Mouse (Mus musculus) brain, embryonic 18.5 days (tissue): ENCODE results near the gene Igf2bp3.
"Not testable (repeated sequence)": the region's sequence is repeated elsewhere in the genome, so short reads cannot be mapped to it uniquely, and the experiment has no call there.

ENCODE experiments used
- DNase-seq: peaks from one replicate; pipeline ENCODE4 v3.0.0-alpha.2; 2012; ENCODE audit warnings: low read depth, low spot score

The Igf2bp3 gene

GRCm38 (mm10) chr6:49214928-49215747, at the start of gene Igf2bp3:
TSS of gene Igf2bp3 (minus strand) at chr6:49214957.
- no peak for DNase-seq

- DNase-seq: not testable (repeated sequence)
These were observed 49.7 kb upstream of the Igf2bp3 start for GRCm38 (mm10) chr6:49264446-49264845.

DNA sequence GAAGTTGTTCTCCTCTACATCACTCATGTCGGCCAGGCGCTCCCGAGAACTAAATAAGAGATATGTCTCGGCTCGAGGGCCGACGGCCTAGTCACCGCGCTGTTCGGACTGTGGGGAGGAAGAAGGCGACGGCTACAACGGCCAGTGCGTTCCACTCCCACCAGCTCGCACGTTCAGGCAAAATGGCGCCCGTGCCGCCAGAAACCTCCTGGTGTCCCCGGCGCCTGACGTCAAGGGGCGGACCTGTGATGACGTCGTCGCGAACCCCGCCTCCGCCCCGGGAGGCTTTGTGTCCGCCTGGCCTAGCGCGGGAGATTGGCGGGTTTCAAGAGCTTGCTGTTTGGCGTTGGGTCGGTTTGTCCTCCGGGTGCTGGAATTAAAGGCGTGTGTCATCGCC, 49.1 kb upstream of the Igf2bp3 start, which contains the start of gene Tra2a:
Gene Tra2a (minus strand): TSS at position 187 of the 397 bp plus-strand sequence.
- peak; percentile 88 for DNase-seq

DNA sequence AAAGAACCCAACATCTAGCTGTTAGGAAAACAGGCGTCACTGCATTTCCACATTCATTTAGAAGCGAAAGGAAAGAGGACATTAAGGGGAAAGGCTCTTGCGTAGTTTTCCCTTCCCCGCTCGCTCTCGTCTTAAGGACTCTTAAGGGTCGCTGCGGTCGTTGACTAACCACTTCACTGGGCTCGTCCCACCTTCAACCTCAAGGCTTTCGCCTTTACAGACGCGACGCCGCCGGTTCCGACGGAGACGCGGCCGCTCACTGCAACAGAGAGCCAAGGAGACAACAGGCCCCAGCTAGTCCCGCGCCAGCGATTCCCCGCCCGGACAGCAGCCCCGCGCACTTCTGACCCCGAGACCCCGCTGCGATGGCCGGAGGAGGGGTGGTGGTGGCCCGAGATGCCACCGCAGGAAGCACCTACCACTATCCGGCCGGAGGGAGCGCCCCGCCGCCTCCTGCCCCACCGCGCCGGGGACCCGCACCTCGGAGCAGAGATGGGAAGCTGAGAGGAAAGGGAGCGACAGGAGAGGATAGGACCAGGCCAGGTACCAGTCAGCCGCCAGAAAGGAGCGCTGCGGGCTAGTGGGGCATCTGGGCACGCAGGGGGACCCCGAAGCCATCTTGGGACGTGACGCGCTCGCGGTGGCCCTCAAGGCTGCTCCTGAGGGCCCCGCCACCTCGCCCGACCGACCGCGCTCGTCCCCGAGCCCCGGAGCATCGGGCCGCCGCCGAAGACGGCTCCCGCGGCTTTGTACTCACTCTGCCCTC, 48.5 kb upstream of the Igf2bp3 start:
- no peak for DNase-seq

DNA sequence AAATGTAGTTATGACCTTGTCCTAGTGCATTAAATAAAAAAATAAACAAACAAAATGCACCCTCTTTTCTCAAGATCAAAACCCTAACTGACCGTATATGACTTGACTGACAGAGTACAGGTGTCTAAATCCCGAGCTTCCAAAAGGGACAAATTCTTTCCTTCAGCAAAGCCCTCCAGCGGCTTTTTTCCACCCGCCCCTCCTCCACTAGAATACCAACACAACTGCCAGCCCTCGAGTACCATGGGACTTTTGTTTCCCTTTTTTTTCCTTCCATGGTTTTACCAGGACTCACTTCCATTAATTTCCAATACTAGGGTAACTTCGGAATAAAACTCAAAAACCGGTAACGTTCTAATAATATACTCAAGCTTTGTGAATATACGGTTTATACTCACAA, 47.7 kb upstream of the Igf2bp3 start:
- DNase-seq: no peak

DNA sequence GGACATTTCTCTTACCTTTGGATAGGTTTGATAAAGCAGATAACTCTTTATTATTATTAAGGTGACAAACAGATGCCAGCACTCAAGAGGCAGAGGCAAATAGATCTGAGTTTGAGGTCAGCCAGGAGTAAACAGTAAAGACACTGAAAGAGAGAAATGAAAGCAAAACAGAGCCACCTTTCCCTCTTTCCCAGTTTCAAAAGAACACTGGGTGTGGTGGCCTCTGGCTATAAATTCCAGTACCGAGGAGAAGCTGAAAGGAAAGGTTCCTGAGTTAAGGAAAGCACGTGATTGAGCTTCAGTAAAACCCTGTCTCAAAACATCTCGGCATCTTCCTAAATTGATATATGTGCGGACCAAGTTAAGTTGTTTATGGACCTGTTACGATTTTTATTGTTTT, 45.0 kb upstream of the Igf2bp3 start:
- DNase-seq: no peak

- no peak for DNase-seq
These were observed 43.1 kb upstream of the Igf2bp3 start for GRCm38 (mm10) chr6:49257880-49258279.

GRCm38 (mm10) chr6:49252207-49252606, 37.5 kb upstream of the Igf2bp3 start:
- DNase-seq: no peak

- DNase-seq: no peak
These were observed 36.4 kb upstream of the Igf2bp3 start for GRCm38 (mm10) chr6:49251199-49251598.

GRCm38 (mm10) chr6:49247246-49247645, 32.5 kb upstream of the Igf2bp3 start:
- no peak for DNase-seq

GRCm38 (mm10) chr6:49242331-49242730, 27.6 kb upstream of the Igf2bp3 start:
- DNase-seq: no peak

DNA sequence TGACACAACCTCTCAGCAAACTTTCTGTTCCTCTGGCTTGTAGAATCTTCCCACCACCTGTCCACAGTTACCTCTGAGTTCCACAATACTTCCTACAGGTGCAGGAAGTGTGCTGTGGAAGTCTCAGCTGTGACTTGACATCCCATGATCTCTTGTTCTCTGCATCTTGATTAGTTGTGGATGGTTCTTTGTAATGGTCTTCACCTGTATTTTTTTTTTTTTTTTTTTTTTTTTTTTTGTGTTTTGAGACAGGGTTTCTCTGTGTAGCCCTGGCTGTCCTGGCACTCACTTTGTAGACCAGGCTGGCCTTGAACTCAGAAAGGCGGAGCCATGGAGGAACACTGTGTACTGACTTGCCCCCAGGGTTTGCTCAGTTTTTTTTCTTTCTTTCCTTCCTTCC, 26.8 kb upstream of the Igf2bp3 start:
- no peak for DNase-seq

DNA sequence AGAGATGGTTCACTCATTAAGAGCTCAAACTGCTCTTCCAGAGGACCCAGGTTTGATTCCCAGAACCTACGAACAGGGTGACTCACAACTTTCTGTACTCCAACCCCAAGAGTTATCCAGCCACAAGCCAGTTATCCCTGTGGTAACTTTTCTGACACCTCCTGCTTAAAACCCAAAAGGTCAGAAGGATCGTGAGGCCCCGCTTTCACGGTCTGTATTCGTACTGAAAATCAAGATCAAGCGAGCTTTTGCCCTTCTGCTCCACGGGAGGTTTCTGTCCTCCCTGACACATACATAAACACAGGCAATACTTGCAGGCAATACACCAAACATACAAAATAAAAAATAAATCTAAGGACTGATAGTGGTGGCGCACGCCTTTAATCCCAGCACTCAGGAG, 21.6 kb upstream of the Igf2bp3 start:
- no peak for DNase-seq

- DNase-seq: no peak
These were observed 18.6 kb upstream of the Igf2bp3 start for GRCm38 (mm10) chr6:49233356-49233755.

DNA sequence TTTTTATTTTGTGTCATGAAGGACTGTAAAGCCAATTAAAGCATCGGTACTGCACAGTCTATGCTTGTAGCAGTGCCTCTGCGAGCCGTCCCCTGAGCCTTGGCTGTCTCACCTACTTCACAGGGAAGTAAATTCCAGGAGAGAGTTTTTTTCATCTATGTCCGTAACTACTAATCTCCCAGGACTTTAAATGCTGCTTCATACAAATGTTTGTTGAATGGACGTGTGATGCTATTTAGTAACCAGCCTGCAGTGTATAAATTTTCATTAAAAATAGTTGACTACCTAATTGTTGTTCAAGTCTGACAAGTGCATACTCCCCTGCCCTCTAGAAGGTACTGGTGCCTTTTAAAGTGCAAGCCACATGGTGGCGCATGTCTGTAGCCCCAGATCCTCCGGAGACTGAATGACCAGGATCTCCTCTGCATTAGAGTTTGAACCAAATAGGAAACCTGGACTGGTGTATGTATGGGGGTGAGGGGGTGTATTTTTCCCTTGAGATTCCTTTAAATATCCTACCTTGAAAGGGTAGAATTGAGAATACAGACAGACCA, 13.4 kb upstream of the Igf2bp3 start:
- no peak for DNase-seq

DNA sequence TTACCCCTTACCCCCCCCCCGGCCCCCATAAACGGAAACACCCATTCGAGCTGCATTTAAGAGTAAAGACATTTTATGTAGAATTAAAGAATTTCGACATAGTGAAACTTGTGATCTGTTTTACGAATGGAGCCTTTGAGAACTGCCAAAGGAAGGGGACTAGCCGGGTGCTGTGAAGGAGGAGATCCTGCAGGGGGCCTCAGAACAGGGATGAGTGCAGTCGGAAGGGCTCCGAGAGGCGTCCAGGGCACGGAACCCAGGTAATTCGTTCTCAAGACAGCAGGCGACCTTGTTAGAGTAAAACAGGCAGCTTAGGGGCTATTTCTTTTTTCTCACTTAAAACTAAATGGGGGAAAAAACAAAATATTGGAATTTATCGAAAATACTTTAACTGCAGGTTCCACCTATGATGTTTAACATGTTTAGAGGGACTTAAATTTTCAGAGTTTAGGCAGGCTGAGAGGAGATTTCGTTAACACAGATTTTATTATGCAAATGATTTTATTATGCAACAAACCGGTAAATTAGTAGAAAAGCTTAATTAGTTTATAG, 12.5 kb upstream of the Igf2bp3 start:
- DNase-seq: no peak

DNA sequence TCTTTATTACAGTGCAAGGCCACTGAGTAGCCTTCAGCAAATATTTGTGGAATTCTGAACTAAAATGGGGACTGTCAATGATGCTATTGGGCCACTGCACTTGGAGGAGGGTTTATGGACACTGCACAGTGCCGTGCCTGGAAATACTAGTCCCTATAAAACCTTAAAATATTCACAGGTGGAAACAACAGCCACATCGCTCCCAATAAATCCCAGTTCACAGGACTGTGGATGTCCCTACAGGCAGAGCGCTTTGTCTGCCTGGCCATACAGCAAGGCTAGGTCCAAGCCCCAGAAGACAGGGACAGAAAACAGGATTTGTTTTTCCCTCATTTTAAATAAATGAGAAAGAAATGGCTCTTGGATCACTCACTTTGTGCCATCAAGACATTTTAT, 11.0 kb upstream of the Igf2bp3 start:
- DNase-seq: no peak

GRCm38 (mm10) chr6:49224923-49225727, 10.4 kb upstream of the Igf2bp3 start:
- no peak for DNase-seq

GRCm38 (mm10) chr6:49221906-49222305, 7.1 kb upstream of the Igf2bp3 start:
- no peak for DNase-seq

DNA sequence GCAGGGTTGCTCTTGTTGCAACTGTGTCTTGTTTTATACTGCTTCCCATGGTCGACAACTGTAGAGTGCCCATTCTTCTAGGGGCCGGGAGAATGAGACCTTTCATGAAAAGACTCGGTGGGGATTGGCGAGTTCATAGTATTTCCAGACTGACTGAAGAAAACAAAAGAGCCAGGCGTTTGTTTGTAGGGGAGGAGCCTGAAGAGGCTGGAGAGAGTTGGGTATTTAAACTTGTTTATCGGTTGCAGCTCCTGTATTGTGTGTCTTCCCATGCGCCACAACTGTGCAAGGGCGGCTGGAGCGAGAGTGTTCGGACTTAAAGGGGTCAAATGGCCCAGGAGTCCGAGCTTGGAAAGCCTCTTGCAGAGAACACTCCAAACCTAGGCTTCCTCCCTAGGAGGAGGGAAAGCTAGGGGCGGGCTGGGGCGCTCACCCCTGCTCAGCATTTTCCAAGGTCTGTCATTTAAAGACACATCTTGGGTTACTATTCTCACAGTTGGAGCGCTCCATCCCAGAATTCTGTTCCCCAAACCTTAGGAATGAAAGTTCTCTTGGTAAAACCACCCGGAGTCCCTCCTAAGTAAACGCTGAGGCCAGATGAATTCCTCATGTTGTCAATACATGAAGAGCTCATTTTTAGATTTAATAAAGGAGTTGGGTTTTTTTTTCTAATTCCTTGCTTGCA, 5.3 kb upstream of the Igf2bp3 start:
- no peak for DNase-seq
